Mouse (Mus musculus): Measurements from ENCODE around the gene Skil.

The Skil gene

DNA sequence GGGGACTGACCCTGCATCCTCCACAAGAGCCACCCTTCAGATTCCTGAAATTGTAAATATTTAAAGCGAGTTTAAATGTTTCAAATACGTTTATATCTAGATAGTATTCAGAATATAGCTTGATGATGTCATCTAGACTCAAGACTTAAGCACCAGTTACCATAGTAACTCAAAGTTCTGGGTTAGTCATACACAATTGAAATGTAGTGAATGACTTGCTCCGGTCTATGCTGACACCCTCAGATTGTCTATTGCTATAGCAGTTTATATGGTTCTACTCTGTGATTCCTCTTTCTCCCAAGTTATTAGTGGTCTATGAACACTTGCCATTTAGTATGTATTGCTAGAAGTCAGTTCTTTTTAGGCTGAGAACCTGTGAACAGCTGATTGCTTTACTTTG, 14.2 kb downstream of the Skil start:
- in situ Hi-C loops (cut with MboI, MseI), result no loop called here

DNA sequence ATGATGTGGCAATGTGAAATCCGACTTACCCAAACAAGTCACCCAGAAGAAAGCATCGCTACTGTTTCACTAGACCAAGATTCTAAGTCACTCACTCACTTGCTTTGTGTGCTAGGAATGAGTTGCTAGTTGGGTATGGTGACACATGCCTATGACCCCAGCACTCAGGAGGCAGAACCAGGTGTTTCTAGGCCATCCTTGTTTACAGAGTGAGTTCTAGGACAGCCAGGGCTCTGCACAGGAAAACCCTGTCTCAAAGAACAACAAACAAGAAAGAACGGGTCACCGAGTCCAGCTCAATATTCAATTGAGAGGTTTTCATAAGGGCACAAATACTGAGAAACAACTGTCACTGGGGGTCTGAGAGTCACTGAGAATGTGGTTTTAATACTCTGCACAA, 28.2 kb downstream of the Skil start:
- in situ Hi-C loops (cut with MboI, MseI), result no loop called here

DNA sequence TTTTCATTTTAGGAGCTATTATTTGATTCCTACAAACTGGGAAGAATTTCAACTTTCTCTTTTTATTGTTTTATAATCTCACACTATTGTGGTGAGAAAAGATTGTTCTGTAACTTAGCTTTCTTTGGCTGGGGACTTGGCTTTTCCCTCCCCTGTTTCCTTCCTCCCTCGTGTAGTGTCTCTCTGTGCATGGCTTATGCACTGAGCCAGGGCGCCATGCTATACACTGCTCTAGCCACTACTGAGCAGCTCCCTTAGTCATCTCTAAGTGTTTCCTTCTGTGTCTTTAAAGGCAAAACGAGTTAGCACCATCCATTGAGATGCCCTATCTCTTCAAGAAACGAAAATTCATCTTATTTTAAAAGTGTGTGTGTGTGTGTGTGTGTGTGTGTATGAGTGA, 31.4 kb downstream of the Skil start:
- in situ Hi-C loops (cut with MboI, MseI), result loop anchor here (25.0 kb wide), 1 partner anchor 539 kb away; the partner anchor contains the start of gene Actrt3

DNA sequence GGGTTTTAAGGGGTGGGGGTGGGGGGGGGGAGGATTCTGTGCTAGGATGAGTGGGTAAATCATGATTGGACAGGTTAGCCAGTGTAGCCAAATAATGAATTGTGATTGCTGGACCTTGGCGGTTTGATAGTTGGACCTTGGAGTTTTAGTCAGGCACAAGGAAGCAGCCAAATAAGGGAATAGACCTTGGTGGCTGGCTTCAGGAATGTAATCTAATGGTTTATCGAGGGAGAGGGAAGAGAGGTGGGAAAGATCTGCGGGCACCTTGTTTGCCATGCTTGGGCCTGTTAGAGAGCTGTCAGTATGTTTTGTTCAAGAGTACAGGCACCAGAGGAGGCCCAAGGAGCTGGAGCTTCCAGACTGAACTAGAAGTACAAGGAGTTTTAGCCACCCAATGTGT, 32.0 kb downstream of the Skil start:
- in situ Hi-C loops (cut with MboI, MseI), result loop anchor here (25.0 kb wide), 1 partner anchor 540 kb away; the partner anchor contains the start of gene Actrt3

DNA sequence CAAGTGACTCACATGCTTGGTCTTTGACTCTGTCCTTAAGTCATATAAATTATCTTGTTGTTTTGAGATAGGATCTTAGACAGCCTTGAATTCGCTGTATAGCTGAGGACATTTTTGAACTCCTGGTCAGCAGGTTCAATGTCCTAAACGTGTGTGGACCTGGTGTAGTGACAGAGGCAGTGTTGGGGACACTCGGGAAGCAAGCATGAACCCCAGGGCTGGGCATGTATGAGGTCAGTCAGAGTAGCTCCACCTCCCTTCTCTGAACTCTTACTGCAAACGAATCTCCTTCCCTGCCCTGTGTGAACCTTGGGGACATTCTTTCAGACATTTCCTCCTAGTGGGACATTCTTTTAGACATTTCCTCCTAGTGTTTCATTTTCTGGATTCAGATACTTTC, 34.9 kb downstream of the Skil start:
- in situ Hi-C loops (cut with MboI, MseI), result loop anchor here (25.0 kb wide), 1 partner anchor 542 kb away; the partner anchor contains the start of gene Actrt3

DNA sequence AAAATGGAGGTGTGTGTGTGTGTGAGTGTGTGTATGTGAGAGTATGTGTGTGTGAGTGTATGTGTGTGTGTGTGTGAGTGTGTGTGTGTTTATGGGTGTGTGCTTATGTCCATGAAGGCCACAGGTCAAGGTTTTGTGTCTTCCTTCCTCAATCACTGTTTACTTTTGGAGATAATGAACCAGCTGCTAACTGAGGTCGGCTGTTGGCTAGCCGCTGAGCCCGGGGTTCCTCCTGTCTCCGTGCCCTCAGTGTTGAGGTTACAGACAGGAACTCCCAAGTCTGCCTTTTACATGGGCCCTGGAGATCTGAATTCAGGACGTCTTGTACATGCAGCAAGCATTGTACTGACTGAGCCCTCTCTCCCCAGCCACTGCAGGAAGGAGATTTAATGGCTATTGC, 38.8 kb downstream of the Skil start:
- in situ Hi-C loops (cut with MboI, MseI), result loop anchor here (25.0 kb wide), 1 partner anchor 546 kb away; the partner anchor contains the start of gene Actrt3

DNA sequence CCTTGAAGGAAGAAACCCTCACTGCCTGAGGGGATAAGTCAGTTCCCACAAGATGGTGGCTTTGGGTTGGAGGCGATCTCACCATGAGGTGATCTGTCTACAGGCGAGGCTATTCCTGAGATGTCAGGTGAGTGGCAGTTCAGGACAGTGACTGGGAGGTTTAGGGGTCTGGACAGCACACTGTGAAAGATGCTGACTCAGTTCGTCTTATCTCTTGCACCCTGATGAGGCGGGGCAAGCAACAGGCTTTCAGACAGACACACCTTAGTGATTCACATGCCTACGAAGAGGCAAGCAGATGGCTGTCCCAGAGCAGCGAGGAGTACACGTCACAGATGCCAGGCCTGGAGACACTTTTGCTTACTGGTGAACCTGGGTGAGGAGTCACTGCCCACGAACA, 39.4 kb downstream of the Skil start:
- in situ Hi-C loops (cut with MboI, MseI), result loop anchor here (25.0 kb wide), 1 partner anchor 547 kb away; the partner anchor contains the start of gene Actrt3

DNA sequence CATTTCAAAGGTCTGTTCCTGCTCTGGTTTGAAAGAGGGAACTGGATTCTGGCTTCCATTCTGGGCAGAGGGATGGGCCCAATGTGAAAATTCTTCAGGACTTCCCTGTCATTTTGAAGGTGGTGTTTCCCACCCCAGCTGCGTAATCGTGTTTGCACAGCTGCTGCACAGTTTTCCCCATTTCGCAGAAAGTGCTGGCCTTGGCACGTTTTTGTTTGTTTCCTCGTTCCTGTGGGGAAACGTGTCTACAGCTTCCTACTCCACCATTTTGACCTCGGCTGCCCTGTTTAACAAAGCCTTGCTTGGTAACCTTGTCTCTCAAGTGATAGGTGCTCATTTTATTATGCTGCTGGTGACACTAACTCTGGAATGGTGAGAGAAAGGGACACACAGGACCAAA, 39.8 kb downstream of the Skil start:
- in situ Hi-C loops (cut with MboI, MseI), result loop anchor here (5.0 to 25.0 kb wide), 3 partner anchors 87 to 547 kb away; partner anchors contain the start of gene Actrt3

DNA sequence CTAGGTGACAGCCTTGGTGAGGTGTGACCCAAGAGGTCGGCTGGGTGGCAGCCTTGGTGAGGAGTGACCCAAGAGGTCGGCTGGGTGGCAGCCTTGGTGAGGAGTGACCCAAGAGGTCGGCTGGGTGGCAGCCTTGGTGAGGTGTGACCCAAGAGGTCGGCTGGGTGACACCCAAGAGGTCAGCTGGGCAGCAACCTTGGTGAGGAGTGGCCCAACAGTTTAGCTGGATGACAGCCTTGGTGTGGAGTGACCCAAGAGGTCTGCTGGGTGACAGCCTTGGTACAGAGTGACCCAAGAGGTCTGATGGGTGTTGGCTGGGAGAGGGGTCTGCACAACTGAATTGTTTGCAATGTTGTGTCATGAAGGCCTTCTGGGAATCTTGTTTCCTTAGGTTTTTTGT, 41.7 kb downstream of the Skil start:
- in situ Hi-C loops (cut with MboI, MseI), result loop anchor here (5.0 to 25.0 kb wide), 3 partner anchors 89 to 549 kb away; partner anchors contain the start of gene Actrt3

DNA sequence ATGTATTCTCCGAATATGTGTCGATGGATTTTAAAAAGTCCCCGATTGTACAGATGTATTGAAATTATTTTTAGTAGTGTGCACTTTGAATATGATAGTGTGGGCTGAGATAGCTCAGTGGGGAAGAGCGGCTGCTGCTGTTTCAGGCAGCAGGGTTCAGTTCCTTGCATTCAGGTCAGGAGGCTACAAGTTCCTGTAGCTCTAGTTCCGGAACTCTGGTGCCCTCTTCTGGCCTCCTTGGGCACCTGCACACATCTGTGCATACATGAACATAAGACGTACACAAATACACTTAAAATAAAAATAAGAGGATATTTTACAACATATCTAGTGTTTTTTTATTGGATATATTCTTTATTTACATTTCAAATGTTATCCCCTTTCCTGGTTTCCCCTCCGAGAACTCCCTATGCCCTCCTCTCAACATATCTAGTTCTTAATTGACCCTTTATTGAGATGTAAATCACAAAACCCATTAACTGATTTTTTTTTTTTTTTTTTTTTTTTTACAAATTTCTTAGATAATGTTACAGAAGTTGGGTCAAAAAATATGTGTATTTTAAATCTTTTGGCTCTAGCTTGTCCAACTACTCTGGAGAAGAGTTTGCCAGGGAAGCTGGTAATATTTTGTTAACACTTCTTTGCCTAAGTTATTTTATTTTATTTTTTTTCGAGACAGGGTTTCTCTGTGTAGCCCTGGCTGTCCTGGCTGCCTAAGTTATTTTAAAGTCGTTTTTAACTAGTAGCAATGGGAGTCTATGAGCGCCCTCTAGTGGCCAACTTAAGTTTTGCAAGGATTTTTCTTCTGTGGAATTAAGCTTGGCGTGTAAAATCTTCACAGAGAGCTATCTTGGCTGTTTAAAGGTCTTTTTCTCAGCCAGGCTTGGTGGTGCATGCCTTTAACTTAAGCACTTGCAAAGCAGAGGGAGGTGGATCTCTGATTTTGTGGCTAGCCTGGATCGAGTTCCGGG, 43.9 kb downstream of the Skil start:
- in situ Hi-C loops (cut with MboI, MseI), result loop anchor here (5.0 to 25.0 kb wide), 3 partner anchors 91 to 551 kb away; partner anchors contain the start of gene Actrt3

DNA sequence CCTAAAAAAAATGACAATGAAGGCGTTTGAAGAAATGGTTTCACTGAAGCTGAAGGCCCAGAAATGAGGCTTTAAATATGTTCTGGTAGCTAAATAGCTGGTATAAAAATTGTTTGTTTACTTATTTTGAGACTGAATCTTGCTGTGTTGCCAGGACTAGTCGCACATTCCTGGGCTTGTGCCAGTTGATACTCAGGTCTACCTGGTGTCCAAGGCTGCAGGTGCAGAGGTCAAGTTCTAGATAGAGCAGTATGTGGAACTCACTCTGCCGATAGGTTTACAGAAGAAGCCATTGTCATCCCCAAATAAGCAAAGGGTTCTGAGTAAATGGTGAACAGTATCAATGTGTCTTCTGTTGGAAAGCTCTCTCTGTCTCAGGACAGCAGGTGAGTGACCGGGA, 46.8 kb downstream of the Skil start:
- in situ Hi-C loops (cut with MboI, MseI), result loop anchor here (25.0 kb wide), 1 partner anchor 554 kb away; the partner anchor contains the start of gene Actrt3

DNA sequence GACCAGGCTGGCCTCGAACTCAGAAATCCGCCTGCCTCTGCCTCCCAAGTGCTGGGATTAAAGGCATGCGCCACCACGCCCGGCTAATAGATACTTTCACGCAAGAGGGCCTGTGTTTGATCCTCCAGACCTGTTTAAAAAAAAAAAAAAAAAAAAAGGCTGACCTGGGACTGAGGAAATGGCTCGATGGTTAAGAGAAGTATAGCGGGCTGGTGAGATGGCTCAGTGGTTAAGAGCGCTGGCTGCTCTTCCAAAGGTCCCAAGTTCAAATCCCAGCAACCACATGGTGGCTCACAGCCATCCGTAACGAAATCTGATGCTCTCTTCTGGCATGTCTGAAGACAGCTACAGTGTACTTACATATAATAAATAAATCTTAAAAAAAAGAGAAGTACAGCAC, 50.4 kb downstream of the Skil start:
- in situ Hi-C loops (cut with MboI, MseI), result loop anchor here (5.0 to 25.0 kb wide), 2 partner anchors 457 to 558 kb away; partner anchors contain the start of gene Actrt3

DNA sequence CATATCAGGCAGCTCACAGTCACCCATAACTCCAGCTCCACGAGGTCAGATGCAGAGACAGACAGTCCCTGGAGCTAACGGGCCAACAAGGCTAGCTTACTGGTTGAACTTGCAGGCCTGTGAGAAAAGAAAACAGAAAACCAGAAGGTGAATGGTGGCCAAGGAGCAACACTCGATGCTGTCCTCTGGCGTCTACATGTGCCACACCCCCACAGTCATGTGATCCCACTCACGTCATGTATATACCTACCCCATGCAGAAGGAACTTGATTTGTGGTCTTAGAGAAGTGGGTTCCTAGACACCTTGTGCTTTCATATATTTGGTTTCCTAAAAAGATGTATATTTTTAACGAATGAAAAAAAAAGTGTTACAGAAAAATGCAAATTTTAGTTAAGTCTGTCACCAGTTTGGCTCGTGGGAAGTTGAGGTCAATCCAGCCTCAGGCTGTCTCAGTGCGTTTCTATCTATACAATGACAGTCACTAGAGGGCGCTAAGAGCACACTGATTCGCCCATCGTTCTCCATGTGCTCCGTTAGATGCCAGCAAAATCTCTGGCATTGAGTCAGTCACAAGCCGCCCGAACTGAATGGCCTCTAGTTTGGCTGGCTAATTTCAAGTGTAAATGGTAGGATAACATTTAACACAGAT, 50.9 kb downstream of the Skil start:
- in situ Hi-C loops (cut with MboI, MseI), result loop anchor here (5.0 to 25.0 kb wide), 2 partner anchors 457 to 558 kb away; partner anchors contain the start of gene Actrt3

DNA sequence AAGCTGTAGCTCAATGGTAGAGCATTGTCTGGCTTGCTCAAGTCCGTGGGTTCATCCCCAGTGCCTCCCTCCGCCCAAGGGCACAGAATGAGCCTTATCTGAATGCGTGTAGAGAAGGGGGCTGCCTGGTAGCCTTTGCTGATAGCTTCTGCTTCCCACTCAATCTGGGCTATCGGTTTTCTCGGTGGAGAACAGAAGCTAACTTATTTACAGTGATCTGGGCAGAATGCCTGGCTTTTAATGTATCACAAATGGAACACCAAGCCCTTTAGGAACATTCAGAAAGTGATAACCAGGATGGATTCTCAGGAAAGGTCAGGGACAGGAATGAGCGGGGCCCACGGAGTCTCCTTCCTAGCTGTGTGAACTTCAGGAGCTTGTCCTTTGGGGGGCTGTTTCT, 53.7 kb downstream of the Skil start:
- in situ Hi-C loops (cut with MboI, MseI), result loop anchor here (5.0 to 25.0 kb wide), 2 partner anchors 454 to 561 kb away; partner anchors contain the start of gene Actrt3

DNA sequence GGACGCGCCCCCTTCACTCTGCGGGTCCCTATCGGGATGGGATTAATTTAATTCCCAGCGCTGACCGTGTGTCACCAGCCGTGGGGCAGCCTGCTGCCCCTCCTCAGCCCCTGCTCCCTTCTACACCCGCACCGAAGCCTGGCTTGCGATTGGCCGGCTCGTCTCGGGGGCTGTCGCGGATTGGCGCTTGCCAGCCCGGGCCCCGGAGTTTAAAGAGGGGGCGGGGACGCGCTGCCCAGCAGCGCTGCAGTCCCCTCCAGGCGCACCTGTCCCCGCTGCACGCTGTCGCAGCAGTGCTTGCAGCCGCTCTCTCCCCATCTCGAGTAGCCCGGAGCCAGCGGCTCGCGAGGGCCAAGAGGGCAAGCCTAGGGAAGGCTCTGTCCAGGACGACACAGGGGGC, 54.8 kb downstream of the Skil start, which contains the start of gene Cldn11:
Cldn11 (plus strand) TSS at position 215 of the 400 bp plus-strand sequence.
- in situ Hi-C loops (cut with MboI, MseI), result loop anchor here (5.0 to 25.0 kb wide), 2 partner anchors 453 to 562 kb away; partner anchors contain the start of gene Actrt3

DNA sequence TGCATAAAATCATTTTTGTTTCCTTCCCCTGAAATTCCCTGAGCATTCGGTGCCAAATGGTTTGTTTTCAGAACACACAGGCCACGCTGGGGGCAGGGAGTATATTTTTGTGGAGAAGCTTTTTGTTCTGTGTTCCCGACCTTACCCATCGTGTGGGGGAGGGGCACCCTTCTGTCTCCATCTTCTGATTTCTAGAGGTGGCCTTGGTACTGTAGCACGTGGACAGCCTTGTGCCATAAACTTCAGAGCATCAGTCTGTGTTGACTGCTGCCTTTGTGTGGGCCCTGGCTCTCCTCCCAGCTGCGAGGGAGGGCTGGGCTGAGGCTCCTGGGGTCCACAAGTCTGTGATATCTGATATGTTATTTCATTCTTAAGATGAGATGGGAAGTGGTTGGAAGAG, 57.2 kb downstream of the Skil start:
- in situ Hi-C loops (cut with MboI, MseI), result no loop called here

DNA sequence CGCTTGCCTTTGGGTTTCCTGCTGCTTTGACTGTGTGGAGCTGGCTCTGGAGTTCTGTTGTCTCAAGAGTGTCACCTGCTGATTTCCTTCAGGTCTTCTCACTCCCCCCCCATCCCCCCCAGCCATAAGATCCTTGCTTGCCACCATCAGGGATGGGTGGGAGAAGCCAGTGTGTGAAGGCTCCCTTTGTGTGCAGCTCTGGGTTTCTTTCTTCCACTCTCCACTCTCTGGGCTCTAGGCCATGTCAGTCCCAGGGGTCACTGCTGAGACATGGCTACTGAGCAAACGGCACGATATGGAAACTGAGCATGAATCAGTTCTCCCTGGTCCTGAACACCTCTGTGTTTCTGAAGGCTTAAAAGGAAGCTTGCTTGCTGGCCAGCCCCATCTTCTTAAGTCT, 61.3 kb downstream of the Skil start:
- in situ Hi-C loops (cut with MboI, MseI), result no loop called here

DNA sequence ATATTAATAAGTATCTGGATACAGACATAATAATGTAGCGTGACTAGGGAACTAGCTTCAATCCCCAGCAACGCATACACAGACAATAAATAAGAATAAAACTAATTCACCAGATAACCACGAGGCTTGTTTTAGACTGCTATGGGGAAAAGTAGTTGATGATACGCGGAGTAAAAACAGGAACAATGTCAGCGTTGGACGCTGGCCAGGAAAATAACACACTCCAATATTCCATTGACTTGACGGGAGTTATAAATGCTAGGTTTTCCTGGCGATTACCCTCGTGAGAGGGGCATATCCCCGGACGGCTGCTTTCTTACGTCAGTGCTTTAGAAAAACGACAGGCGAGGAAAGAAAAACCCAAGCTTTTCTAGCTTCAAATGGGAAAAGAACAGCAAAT, 62.9 kb downstream of the Skil start:
- in situ Hi-C loops (cut with MboI, MseI), result no loop called here

DNA sequence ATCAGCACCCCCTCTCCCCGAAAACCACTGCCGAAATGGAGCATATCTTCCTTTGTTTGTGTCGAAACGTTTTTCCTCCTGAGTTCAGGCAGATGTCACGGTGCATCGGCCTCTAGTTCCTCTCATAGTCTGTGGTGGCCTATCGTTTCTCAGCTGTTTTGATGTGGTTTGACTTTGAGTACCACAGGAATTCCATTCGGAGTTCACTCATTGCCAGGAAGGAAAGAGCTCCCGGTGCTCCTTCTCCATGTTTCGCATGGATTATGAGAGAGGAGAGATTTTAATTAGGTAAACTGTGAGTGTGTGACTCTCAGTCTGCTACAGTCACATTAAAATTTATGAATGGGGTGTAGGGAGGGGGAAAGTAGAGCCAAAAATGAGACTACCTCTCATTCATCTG, 65.2 kb downstream of the Skil start:
- in situ Hi-C loops (cut with MboI, MseI), result no loop called here

DNA sequence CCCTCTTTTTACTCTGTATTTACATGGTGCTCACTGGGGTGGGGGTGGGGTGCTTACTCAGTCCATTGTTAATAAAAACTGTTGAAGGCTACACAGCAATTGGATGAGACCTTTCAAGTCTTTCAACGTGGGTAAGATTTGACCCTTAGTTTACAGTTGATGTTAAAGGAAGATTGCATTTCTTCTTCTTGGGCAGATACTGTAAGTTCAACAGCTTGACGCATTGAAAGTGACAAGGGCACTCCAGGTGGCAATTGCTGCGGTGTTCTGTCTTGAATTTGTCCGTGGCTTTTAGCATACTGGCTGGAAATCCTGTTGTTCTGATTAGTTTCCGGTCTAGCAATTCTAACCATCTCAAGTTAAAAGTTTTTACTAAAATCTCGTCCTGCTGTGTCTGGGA, 66.5 kb downstream of the Skil start:
- in situ Hi-C loops (cut with MboI, MseI), result no loop called here

DNA sequence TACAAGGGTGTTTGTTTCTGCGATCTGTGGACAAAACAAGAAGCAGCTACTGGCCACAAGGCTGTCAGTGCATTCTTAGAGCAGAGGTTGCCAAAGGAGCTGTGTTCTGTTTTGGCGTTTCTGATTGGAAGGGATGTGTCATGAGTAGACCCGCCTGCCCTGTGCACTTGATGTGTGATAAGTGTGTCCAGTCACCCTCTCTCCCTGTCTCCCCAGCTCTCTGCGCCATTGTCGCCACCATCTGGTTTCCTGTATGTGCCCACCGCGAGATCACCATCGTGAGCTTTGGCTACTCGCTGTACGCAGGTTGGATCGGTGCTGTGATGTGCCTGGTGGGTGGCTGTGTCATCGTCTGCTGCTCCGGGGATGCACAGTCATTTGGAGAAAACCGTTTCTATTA, 68.0 kb downstream of the Skil start:
- in situ Hi-C loops (cut with MboI, MseI), result no loop called here

DNA sequence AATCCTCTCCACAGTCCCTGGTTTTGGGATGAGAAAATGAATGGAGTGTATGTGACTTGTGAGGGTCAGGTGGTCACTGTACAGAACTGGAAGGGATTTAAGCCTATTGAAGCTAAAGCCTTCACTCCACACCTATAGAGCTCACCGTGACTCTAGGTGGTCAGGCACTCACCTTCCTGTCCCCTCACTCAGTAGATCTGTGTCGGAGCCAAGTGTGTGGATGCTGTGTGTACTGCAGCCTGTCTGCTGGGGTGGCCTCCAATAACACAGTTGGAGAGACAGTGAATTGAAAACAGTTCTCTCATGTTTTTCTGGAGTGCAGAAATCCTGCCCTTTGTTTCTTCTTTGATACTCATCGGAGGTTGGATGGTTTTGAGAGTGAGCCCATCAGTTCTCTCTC, 70.9 kb downstream of the Skil start:
- in situ Hi-C loops (cut with MboI, MseI), result no loop called here

All from T-helper 2 cell (primary cell).